Mouse (Mus musculus) lung, adult 2 months (tissue): ENCODE measurements around the gene Il31ra.

Experiments used
- CTCF ChIP-seq: fragments of 200-500 bp; IDR thresholded peaks from 2 replicates; pipeline ENCODE4 v1.5.1; 2011; ENCODE audit warnings: mild to moderate bottlenecking, low read length, control low read depth; ENCODE audit not compliant: insufficient read depth
- POLR2A ChIP-seq: fragments of 200-500 bp; IDR thresholded peaks from 2 replicates; pipeline ENCODE4 v1.6.1; 2011; ENCODE audit warnings: low read depth, mild to moderate bottlenecking, control low read depth, low read length, borderline replicate concordance; ENCODE audit errors: extremely low read depth

DNA sequence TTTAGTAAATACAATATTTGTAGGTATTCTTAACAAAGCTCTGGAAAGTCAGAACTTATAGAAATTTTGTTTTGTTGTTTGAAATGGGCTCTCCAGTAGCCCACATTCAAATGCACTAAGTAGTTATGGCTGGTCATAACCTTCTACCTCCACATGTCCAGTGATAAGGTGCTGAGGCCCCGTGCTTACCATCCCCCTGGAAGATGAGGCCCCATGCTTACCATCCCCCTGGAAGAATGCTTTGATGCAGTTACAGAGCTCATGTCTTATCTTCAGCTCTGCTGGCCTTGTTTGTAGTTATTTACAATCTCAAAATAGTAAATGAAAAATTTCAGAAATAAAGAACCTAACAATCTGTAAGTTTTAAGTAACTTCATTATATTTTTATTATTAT, 101.9 kb downstream of the Il31ra start:
- TF ChIP-seq CTCF (no peak), POLR2A (no peak)
